Mouse (Mus musculus): Measurements from ENCODE around the gene Oas1d.

Oas1d gene

GRCm38 (mm10) chr5:120968799-120969198 lies 54.5 kb downstream of the Oas1d start:
- DNase-seq (ENCODE audit: low read depth, low spot score): no peak

- DNase-seq (ENCODE audit: low read depth, low spot score): no peak
These were observed 55.4 kb downstream of the Oas1d start for GRCm38 (mm10) chr5:120969703-120970102.

All from brain, embryonic 18.5 days (tissue).